Mouse (Mus musculus) forebrain, embryonic 12.5 days (tissue): ENCODE data around the gene Hs6st3. TPM values are rescaled to one million over a fixed set of nuclear protein-coding genes. Genes with fewer than 3 reads are reported as not detected.
"Not testable (repeated sequence)": the region's sequence is repeated elsewhere in the genome, so short reads cannot be mapped to it uniquely, and the experiment has no call there.

Experiments
- ATAC-seq: fragments of 200-750 bp; cut with Nextera tagmentation; 2 replicates; pipeline ENCODE4 v1.8.0; 2017; ENCODE audit warnings: moderate TSS enrichment; ENCODE audit not compliant: low FRiP score
- H3K27ac ChIP-seq: fragments of 300-500 bp; sonication (generic); 2 replicates; pipeline ENCODE4 v1.5.1; 2016; ENCODE audit warnings: mild to moderate bottlenecking
- H3K27me3 ChIP-seq: fragments of 300-500 bp; sonication (generic); 2 replicates; pipeline ENCODE4 v1.6.1; 2016; ENCODE audit warnings: mild to moderate bottlenecking
- H3K36me3 ChIP-seq: fragments of 300-500 bp; sonication (generic); replicated peaks from 2 replicates; pipeline ENCODE4 v1.6.1; 2016; ENCODE audit warnings: mild to moderate bottlenecking
- H3K4me1 ChIP-seq: fragments of 300-500 bp; sonication (generic); 2 replicates; pipeline ENCODE4 v1.6.1; 2016
- H3K4me2 ChIP-seq: fragments of 300-500 bp; sonication (generic); 2 replicates; pipeline ENCODE4 v1.6.1; 2016; ENCODE audit warnings: mild to moderate bottlenecking, moderate library complexity
- H3K4me3 ChIP-seq: fragments of 300-500 bp; sonication (generic); replicated peaks from 2 replicates; pipeline ENCODE4 v1.5.1; 2016; ENCODE audit warnings: mild to moderate bottlenecking
- H3K9ac ChIP-seq: fragments of 300-500 bp; sonication (generic); 2 replicates; pipeline ENCODE4 v1.6.1; 2016; ENCODE audit warnings: mild to moderate bottlenecking
- H3K9me3 ChIP-seq: fragments of 300-500 bp; sonication (generic); 2 replicates; pipeline ENCODE4 v1.6.1; 2016
- WGBS: fragments of 180-500 bp; shearing (Covaris S2); methylation state at CpG from one replicate; pipeline ENCODE4 v1.1.7; 2016; 5-methylcytosine and 5-hydroxymethylcytosine counted together
- polyA plus RNA-seq: library from polyadenylated mRNA; unstranded; fragments of >200 nt; fragmentation: Nextera tagmentation; extraction: Ambion mirVana; gene quantifications from 2 replicates; pipeline ENCODE4 v1.2.1, GENCODE M21; 2016

The Hs6st3 gene
- polyA plus RNA-seq, 1 experiment from 2014 or later, result 0.32 TPM

DNA sequence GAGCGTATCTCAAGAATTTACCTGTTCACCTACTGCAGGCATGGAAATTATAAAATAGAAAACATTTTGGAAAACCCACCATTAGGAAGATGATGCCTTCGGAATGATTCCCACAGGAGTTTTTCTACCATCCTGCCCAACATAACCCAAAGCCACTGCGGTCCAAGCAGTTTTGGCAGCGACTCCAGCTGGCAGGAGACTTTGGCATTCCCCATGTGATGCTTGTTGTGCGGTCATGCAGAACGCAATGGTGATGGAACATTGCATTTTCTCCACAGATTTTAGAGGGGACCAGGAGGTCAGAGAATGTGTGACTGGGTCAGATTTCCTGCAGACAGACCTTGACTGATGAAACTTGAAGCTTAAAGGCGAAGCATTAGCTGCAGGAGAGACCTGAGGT lies 118.9 kb downstream of the Hs6st3 start:
- 86% methylated on average over 7 of the region's 7 CpGs for WGBS
- no peak for ATAC-seq

DNA sequence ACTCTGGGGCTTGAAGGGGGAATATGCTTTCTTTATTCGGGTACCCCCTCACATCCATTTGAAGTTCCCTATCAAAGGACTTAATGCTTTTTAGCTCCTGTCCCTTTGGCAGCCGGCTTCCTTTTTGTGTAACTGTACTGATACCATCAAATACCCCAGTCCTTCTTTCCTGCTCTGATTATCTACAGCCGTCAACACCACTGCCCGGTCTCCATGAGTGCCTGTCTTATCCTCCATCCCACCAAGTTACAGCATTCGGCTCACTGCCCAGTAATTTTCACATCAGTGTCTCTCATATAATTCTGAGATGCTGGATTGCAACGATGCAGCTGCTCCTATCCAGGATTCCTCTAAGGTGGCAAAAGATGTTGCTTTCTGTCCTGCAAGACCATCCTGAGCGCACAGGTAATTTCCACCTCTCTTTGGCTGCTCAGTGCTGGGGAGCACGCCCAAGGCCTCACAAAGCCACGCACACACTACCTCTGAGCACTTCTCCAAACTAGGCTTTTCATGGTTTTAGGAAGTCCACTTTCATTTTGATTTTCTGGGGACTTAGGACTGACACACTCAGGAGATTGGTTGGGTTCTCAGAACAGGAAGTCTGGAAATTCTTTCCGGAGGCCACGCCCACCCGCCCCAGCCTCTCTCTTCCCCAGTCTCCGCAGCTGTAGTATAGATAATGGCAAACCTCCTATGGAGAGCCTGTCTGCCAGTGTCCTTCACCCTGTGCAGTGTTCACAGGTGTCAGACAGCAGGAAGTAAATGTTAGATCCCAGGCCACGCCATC lies 122.2 kb downstream of the Hs6st3 start:
- Histone ChIP-seq H3K27me3 (no peaks in the 10 kb centered on the region), H3K9ac (no peak overlapping the region), H3K36me3 (no peaks in the 10 kb centered on the region), H3K4me1 (no peaks in the 10 kb centered on the region), H3K9me3 (no peaks in the 10 kb centered on the region), H3K27ac (no peak overlapping the region), H3K4me3 (no peak overlapping the region), H3K4me2 (no peak overlapping the region)
- ATAC-seq, result no peak
- WGBS, result 79% methylated on average over 14 of the region's 14 CpGs

More for the DNA sequence above, 118.9 kb downstream of the Hs6st3 start:
- no peak overlapping the region for H3K4me3 ChIP-seq
- H3K9ac ChIP-seq, result no peak overlapping the region
- no peaks in the 10 kb centered on the region for H3K36me3 ChIP-seq
- H3K27ac ChIP-seq, result no peak overlapping the region
- no peaks in the 10 kb centered on the region for H3K4me1 ChIP-seq
- no peaks in the 10 kb centered on the region for H3K9me3 ChIP-seq
- no peaks in the 10 kb centered on the region for H3K27me3 ChIP-seq
- no peak overlapping the region for H3K4me2 ChIP-seq

DNA sequence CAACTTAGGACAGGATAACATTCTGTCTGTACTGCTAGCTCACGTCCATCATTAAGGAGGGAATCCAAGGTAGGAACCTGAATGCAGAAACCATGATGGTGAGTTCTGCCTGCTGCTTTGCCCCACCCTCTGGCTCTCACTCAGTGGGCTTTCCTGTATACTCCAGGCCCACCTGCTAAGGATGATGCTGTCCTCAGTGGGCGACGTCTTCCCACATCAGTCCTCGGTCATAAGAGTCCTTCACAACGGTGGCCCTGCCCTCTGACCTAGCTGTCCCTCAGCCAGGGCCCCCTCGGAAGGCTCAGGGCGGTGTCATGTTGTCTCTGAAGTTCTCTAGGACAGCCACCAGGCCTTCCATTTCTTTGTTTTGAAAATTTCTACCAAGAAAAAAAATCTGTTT lies 128.2 kb downstream of the Hs6st3 start:
- no peaks in the 10 kb centered on the region for H3K36me3 ChIP-seq
- H3K4me3 ChIP-seq, result no peak overlapping the region
- H3K4me2 ChIP-seq, result no peak overlapping the region
- H3K27me3 ChIP-seq, result no peaks in the 10 kb centered on the region
- no peak overlapping the region for H3K9ac ChIP-seq
- no peaks in the 10 kb centered on the region for H3K9me3 ChIP-seq
- H3K27ac ChIP-seq, result no peak overlapping the region
- WGBS, result 85% methylated on average over 7 of the region's 7 CpGs
- no peaks in the 10 kb centered on the region for H3K4me1 ChIP-seq
- ATAC-seq, result no peak

DNA sequence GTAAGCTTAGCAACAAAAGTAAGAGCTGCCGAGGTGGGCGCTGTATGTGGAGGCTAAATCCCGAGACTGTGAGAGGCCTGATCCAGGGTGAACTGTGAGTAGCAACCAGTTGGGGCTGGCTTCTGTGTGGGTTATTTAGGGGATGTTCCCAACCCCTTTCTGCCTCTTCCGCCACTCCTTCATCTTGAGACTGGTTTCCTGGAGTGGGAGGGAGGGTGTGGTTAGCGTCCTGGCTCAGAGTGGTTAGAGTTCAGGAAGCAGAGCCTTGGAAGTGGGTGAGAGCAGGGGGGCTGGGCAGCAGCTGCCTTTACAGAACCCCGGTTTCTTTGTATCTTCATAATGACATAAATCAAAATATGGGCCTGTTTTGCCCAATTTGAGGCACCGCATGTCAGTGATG lies 134.9 kb downstream of the Hs6st3 start:
- H3K4me2 ChIP-seq, result no peak overlapping the region
- no peak for ATAC-seq
- H3K27ac ChIP-seq, result no peak overlapping the region
- H3K4me3 ChIP-seq, result no peak overlapping the region
- no peaks in the 10 kb centered on the region for H3K27me3 ChIP-seq
- H3K36me3 ChIP-seq, result no peaks in the 10 kb centered on the region
- H3K4me1 ChIP-seq, result no peaks in the 10 kb centered on the region
- H3K9ac ChIP-seq, result no peak overlapping the region
- no peaks in the 10 kb centered on the region for H3K9me3 ChIP-seq
- 76% methylated on average over 7 of the region's 7 CpGs for WGBS

DNA sequence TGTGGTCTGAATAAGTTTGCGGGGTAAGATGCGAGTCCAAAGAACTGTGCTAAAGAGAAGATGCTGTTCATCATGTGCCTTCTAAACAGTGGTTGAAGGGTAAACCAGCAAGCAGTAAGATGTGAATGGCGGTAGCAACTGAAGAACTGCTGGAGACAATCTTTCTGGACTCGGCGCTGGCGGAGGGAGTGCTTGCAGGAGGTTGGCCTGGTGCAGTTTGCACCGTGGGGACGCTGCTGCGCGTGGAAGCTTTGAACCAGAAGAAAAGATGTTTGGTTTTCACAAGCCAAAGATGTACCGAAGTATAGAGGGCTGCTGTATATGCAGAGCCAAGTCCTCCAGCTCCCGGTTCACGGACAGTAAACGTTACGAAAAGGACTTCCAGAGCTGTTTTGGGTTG lies 140.0 kb downstream of the Hs6st3 start:
- not testable (repeated sequence) for H3K36me3 ChIP-seq, H3K4me3 ChIP-seq, H3K27ac ChIP-seq, ATAC-seq, H3K9me3 ChIP-seq, H3K4me1 ChIP-seq, H3K4me2 ChIP-seq, H3K27me3 ChIP-seq, H3K9ac ChIP-seq
- 87% methylated on average over 15 of the region's 15 CpGs for WGBS

DNA sequence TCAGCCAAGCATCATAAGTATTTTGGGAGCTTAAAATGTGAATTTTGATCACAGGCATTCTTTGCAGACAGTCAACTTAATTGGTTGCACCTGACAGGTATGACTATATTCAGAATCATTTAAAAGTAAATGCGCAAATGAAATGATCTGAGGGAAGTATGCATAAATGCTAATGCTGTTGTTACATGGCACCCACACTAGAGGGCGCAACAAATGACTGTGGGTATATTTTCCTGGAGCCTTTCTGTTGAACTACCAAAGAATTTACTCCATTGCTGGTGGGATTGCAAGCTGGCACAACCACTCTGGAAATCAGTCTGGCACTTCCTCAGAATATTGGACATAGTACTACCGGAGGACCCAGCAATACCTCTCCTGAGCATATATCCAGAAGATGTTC lies 145.8 kb downstream of the Hs6st3 start:
- H3K9me3 ChIP-seq, result no peaks in the 10 kb centered on the region
- WGBS, result 83% methylated on average over 3 of the region's 3 CpGs
- H3K4me1 ChIP-seq, result no peaks in the 10 kb centered on the region
- H3K27ac ChIP-seq, result no peak overlapping the region
- no peak overlapping the region for H3K9ac ChIP-seq
- no peak overlapping the region for H3K4me2 ChIP-seq
- no peaks in the 10 kb centered on the region for H3K27me3 ChIP-seq
- ATAC-seq, result no peak
- no peak overlapping the region for H3K4me3 ChIP-seq
- no peaks in the 10 kb centered on the region for H3K36me3 ChIP-seq

DNA sequence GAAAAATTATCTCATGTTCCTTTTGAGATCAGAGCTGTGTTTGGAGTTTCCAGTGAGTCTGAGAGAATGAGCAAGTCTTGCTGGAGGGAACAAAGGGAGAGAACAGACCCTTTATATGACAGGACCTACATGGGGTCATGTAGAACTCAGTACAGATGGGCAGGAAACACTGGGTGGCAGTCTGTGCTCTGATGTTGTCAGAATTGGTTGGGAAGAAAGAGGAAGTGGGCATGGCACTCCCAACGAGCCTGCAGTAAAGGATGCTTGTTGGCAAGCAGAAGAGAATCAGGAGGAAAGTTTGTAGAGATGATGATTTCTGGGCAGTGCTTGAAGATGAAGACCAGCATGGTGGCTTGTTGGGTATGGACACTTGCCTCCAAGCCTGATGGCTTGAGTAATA lies 151.5 kb downstream of the Hs6st3 start:
- Histone ChIP-seq H3K4me3 (no peak overlapping the region), H3K4me1 (no peaks in the 10 kb centered on the region), H3K4me2 (no peak overlapping the region), H3K27ac (no peak overlapping the region), H3K27me3 (no peaks in the 10 kb centered on the region), H3K36me3 (no peaks in the 10 kb centered on the region), H3K9ac (no peak overlapping the region), H3K9me3 (no peaks in the 10 kb centered on the region)
- WGBS, result 89% methylated on average over 1 of the region's 1 CpGs
- no peak for ATAC-seq

DNA sequence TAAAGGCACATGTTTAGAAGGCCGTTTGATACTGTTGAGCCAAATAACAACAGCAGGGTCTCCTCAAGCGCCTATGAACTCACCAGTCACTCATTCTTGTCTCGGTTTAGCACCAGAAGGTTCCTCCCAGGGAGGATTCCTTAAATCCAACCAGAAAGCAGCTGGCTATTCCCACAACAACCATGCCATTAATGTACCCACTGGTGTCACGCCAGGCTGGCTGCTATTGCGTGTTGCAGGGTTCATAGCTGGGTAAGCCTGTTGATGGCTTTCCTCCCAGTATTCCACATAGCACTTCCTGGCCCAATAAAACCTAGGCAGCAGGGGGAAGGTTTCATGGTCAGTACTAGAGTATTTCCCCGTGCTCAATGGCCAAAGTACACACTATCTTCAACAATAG lies 155.9 kb downstream of the Hs6st3 start:
- no peak for ATAC-seq
- Histone ChIP-seq H3K27ac (no peak overlapping the region), H3K4me1 (no peaks in the 10 kb centered on the region), H3K4me3 (no peak overlapping the region), H3K9me3 (no peaks in the 10 kb centered on the region), H3K9ac (no peak overlapping the region), H3K4me2 (no peak overlapping the region), H3K27me3 (no peaks in the 10 kb centered on the region), H3K36me3 (no peaks in the 10 kb centered on the region)
- WGBS, result 88% methylated on average over 6 of the region's 6 CpGs

DNA sequence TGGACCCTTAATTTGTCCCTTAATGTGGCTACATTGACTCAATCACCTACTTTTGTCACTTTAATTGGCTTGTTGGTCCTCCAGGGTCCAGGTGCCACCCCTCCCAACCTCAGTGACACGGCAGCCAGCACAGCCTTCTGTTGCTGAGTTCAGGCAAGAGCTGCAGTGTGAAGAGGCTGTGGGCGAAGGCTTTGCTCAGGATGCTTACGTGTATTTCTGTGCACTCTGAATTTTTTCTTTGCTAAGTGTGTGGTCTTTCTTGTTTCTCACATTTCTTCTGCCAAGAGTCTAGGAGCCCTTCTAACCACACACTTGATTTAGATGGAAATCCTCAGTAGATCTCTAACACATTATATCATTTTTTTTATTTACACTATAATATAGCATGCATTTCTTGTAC lies 168.3 kb downstream of the Hs6st3 start:
- ATAC-seq, result no peak
- Histone ChIP-seq H3K9ac (no peak overlapping the region), H3K27ac (no peak overlapping the region), H3K4me3 (no peak overlapping the region), H3K4me2 (no peak overlapping the region), H3K27me3 (no peaks in the 10 kb centered on the region), H3K36me3 (no peaks in the 10 kb centered on the region), H3K9me3 (no peaks in the 10 kb centered on the region), H3K4me1 (no peaks in the 10 kb centered on the region)
- 85% methylated on average over 3 of the region's 3 CpGs for WGBS

DNA sequence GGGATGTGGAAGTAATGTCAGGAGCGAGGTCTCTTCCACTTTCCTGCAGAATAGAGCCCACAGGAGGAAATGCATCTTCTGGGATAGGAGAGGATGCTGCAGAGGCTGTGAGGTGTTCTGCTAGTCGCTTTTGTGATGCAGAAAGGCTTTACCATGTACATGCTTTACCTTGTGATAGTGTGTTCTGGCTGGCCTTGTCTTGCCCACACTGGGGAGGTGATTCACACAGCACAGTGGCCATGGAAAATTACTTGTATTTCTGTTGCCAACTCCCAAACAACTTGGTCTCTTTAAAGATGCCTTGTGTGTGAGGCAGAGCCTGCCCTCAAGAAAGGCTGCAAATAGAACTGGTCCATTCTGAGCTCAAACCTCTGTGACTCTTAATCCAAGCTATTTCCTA lies 180.2 kb downstream of the Hs6st3 start:
- 83% methylated on average over 2 of the region's 2 CpGs for WGBS
- no peak overlapping the region for H3K27ac ChIP-seq
- no peaks in the 10 kb centered on the region for H3K4me1 ChIP-seq
- ATAC-seq, result no peak
- H3K27me3 ChIP-seq, result no peaks in the 10 kb centered on the region
- no peak overlapping the region for H3K4me2 ChIP-seq
- no peaks in the 10 kb centered on the region for H3K9me3 ChIP-seq
- H3K4me3 ChIP-seq, result no peak overlapping the region
- H3K36me3 ChIP-seq, result no peaks in the 10 kb centered on the region
- H3K9ac ChIP-seq, result no peak overlapping the region

DNA sequence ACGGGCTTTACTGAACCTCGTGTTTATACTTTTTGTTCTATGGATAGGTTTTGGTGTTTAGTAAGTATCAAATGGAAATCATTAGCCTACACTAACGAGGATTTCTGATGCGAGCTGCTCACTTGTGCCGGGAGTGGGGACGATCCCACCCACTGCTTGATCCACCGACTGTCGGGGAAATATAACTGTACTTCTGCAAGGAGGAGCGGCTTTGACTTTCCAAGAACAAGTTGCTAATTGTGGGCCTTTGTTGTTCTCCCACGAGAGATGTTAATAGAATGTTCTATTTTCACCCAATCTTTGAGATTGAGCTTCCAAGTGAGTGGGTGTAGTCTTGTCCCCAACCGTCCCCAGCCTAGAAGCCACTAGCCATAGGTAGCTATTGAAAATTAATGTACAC lies 209.1 kb downstream of the Hs6st3 start:
- H3K9me3 ChIP-seq, result no peaks in the 10 kb centered on the region
- H3K4me2 ChIP-seq, result no peak overlapping the region
- ATAC-seq, result no peak
- no peak overlapping the region for H3K27ac ChIP-seq
- H3K36me3 ChIP-seq, result no peaks in the 10 kb centered on the region
- WGBS, result 66% methylated on average over 11 of the region's 11 CpGs
- H3K27me3 ChIP-seq, result no peaks in the 10 kb centered on the region
- H3K4me1 ChIP-seq, result no peaks in the 10 kb centered on the region
- no peak overlapping the region for H3K4me3 ChIP-seq
- H3K9ac ChIP-seq, result no peak overlapping the region

DNA sequence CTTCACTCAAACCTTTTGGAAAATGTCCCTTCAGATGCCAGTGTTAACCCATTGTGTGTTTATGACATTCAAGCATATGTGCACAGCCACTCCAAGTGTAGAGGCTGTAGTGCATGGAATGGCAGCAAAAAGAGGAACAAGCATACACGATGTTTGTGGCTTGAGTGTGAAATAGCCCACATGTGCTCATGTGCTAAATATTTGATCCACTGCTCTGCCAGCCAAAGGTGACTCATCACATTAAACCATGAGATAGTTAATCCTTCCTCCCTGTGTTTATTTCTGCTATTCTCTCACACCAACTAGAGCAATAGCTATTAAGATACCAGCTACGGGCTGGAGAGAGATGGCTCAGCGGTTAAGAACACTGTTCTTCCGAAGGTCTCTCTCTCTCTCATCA lies 223.3 kb downstream of the Hs6st3 start:
- 95% methylated on average over 4 of the region's 4 CpGs for WGBS
- Histone ChIP-seq H3K9me3 (no peaks in the 10 kb centered on the region), H3K4me2 (no peak overlapping the region), H3K36me3 (no peaks in the 10 kb centered on the region), H3K4me1 (no peaks in the 10 kb centered on the region), H3K27ac (no peak overlapping the region), H3K4me3 (no peak overlapping the region), H3K9ac (no peak overlapping the region), H3K27me3 (no peaks in the 10 kb centered on the region)
- ATAC-seq, result no peak

DNA sequence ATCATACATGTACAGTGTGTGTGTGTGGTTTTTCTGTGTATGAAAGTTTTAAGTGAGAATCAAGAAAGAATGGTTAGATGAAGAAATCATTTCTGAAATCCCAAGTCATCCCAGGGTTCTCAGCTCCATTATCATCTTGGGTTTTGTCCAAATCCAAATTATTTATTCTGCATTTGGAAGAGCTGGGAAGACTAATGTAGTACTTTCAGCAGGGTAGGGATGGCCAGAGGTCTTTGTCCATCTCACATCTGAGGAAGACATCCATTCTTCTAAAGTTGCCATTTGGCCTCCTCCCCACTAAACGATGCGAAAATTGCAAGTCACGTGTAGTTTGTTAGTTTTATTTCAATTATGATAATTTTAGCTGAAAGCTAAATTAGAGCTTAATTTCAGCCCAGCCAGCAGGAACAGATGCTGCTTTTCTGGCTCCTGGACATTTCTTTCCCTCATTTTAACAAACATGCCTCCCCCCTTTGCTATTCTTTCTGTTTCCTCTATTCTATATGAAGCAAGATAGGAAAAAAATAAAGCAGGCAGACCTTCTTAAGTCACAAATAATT lies 229.8 kb downstream of the Hs6st3 start:
- Histone ChIP-seq H3K27ac (no peak overlapping the region), H3K27me3 (no peaks in the 10 kb centered on the region), H3K4me2 (no peak overlapping the region), H3K4me1 (no peaks in the 10 kb centered on the region; the same call in 1 of the 2 replicates), H3K9ac (no peak overlapping the region), H3K36me3 (no peaks in the 10 kb centered on the region), H3K9me3 (no peaks in the 10 kb centered on the region), H3K4me3 (no peak overlapping the region)
- ATAC-seq, result no peak
- 66% methylated on average over 3 of the region's 3 CpGs for WGBS
